Mouse (Mus musculus) kidney, embryonic 14.5 days (tissue): Measurements from ENCODE around the gene Babam2. TPM values are rescaled to one million over a fixed set of nuclear protein-coding genes. Genes with fewer than 3 reads are reported as not detected.
A peak's percentile ranks its signal among the peaks of the same experiment; 100 is the strongest.

ENCODE experiments used
- ATAC-seq: fragments of 200-750 bp; cut with Nextera tagmentation; 2 replicates; pipeline ENCODE4 v1.8.0; 2017; ENCODE audit warnings: moderate number of reproducible peaks, mild to moderate bottlenecking, moderate TSS enrichment, moderate library complexity; ENCODE audit not compliant: low FRiP score, low TSS enrichment
- H3K27ac ChIP-seq: fragments of 300-500 bp; sonication (generic); 2 replicates; pipeline ENCODE4 v1.5.1; 2014; ENCODE audit warnings: low read depth, mild to moderate bottlenecking, low read length, moderate library complexity, mixed read lengths
- H3K27me3 ChIP-seq: fragments of 300-500 bp; sonication (generic); 2 replicates; pipeline ENCODE4 v1.6.1; 2014; ENCODE audit warnings: mild to moderate bottlenecking, low read length; ENCODE audit not compliant: control insufficient read depth, insufficient read depth
- H3K36me3 ChIP-seq: fragments of 300-500 bp; sonication (generic); 2 replicates; pipeline ENCODE4 v1.6.1; 2014; ENCODE audit warnings: low read length, mixed read lengths; ENCODE audit not compliant: control insufficient read depth, insufficient read depth
- H3K4me1 ChIP-seq: fragments of 300-500 bp; sonication (generic); 2 replicates; pipeline ENCODE4 v1.6.1; 2014; ENCODE audit warnings: low read length, mixed read lengths; ENCODE audit not compliant: control insufficient read depth, insufficient read depth
- H3K4me2 ChIP-seq: fragments of 300-500 bp; sonication (generic); replicated peaks from 2 replicates; pipeline ENCODE4 v1.6.1; 2014; ENCODE audit warnings: low read depth, mild to moderate bottlenecking, low read length
- H3K4me3 ChIP-seq: fragments of 300-500 bp; sonication (generic); 2 replicates; pipeline ENCODE4 v1.5.1; 2014; ENCODE audit warnings: mild to moderate bottlenecking, low read length
- H3K9ac ChIP-seq: fragments of 300-500 bp; sonication (generic); 2 replicates; pipeline ENCODE4 v1.6.1; 2014; ENCODE audit warnings: low read depth, mild to moderate bottlenecking, low read length, moderate library complexity
- H3K9me3 ChIP-seq: fragments of 300-500 bp; sonication (generic); 2 replicates; pipeline ENCODE4 v1.6.1; 2016; ENCODE audit warnings: low read length; ENCODE audit not compliant: control insufficient read depth
- WGBS: fragments of 180-500 bp; shearing (Covaris S2); extraction: QIAGEN DNeasy Blood & Tissue Kit; methylation state at CpG from one replicate; pipeline ENCODE4 v1.1.7; 2014; 5-methylcytosine and 5-hydroxymethylcytosine counted together
- polyA plus RNA-seq: library from polyadenylated mRNA; unstranded; fragments of >200 nt; fragmentation: Nextera tagmentation; extraction: Ambion mirVana; gene quantifications from 2 replicates; pipeline ENCODE4 v1.2.1, GENCODE M21; 2014

Babam2 gene
- polyA plus RNA-seq, 1 experiment from 2014 or later: 60.6 TPM

DNA sequence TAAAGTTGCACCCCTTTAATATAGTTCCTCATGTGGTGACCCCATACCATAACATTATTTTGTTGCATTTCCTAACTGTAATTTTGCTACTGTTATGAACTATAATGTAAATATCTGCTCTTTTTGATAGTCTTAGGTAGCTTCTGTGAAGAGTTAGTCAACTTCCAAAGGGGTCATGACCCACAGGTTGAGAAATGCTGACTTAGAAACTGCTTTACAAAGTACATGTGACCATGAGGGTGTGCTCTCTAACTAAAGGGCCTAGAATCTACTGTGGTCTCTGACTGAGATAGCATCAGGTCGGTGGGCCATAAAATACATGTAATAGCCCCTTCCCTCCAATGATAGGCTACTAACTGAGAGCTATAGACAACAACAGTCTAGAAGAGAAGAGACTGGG is 19.5 kb upstream of the Babam2 start:
- H3K4me1 ChIP-seq: no peaks in the 10 kb centered on the region
- no peak overlapping the region for H3K9ac ChIP-seq
- H3K27me3 ChIP-seq: no peaks in the 10 kb centered on the region
- no peak overlapping the region for H3K4me3 ChIP-seq
- H3K4me2 ChIP-seq: no peak overlapping the region
- WGBS: 30% methylated on average over 1 of the region's 1 CpGs
- H3K36me3 ChIP-seq: no peaks in the 10 kb centered on the region
- no peaks in the 10 kb centered on the region for H3K9me3 ChIP-seq
- no peak overlapping the region for H3K27ac ChIP-seq
- ATAC-seq: no peak

DNA sequence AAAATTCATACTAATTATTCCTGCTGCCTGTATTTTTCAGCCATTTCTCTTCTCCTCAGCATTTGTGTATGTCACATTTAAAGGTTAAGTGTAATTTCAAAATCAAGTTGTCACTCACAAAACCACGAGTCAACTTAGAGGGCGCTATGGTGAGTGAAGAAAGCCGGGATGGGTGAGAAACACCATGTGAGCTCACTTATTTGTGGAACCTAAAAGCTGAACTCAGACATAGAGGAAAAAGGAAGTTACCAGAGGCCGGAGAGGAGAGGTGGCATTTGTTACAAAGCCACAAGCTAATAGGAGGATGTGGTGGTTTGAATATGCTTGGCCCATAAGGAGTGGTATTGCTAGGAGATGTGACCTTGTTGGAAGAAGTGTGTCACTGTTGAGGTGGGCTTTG is 17.3 kb upstream of the Babam2 start:
- Histone ChIP-seq H3K4me1 (no peaks in the 10 kb centered on the region), H3K27me3 (no peaks in the 10 kb centered on the region), H3K4me2 (no peak overlapping the region), H3K27ac (no peak overlapping the region), H3K9me3 (no peaks in the 10 kb centered on the region), H3K36me3 (no peaks in the 10 kb centered on the region), H3K9ac (no peak overlapping the region), H3K4me3 (no peak overlapping the region)
- ATAC-seq: no peak
- WGBS: 80% methylated on average over 4 of the region's 4 CpGs

- no peak overlapping the region for H3K4me3 ChIP-seq
- no peaks in the 10 kb centered on the region for H3K36me3 ChIP-seq
- ATAC-seq: no peak
- no peaks in the 10 kb centered on the region for H3K9me3 ChIP-seq
- no peak overlapping the region for H3K4me2 ChIP-seq
- no peaks in the 10 kb centered on the region for H3K4me1 ChIP-seq
- no peak overlapping the region for H3K27ac ChIP-seq
- H3K9ac ChIP-seq: no peak overlapping the region
- no peaks in the 10 kb centered on the region for H3K27me3 ChIP-seq
- WGBS: 97% methylated on average over 1 of the region's 1 CpGs
Observed at GRCm38 (mm10) chr5:31682305-31682704, 15.2 kb upstream of the Babam2 start.

DNA sequence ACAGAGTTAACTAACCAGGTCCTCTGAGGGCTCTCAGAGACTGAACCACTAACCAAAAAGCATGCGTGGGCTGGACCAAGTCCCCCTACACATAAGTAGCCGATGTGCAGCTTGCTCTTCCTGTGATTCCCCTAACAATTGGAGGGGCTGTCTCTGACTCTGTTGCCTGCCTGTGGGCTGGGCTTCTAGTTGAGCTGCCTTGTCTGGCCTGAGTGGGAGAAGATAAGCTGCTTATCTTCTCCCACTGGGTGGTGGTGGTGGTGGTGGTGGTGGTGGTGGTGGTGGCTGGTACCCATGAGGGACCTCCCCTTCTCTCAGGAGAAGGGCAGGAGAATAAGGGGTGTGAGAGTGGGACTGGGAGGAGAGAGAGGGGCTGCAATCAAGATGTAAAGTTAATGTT is 11.4 kb upstream of the Babam2 start:
- ATAC-seq: no peak
- H3K9ac ChIP-seq: no peak overlapping the region
- no peaks in the 10 kb centered on the region for H3K9me3 ChIP-seq
- no peak overlapping the region for H3K27ac ChIP-seq
- H3K4me2 ChIP-seq: no peak overlapping the region
- H3K4me1 ChIP-seq: no peaks in the 10 kb centered on the region
- no peak overlapping the region for H3K4me3 ChIP-seq
- H3K36me3 ChIP-seq: no peaks in the 10 kb centered on the region
- 59% methylated on average over 2 of the region's 2 CpGs for WGBS
- no peaks in the 10 kb centered on the region for H3K27me3 ChIP-seq

DNA sequence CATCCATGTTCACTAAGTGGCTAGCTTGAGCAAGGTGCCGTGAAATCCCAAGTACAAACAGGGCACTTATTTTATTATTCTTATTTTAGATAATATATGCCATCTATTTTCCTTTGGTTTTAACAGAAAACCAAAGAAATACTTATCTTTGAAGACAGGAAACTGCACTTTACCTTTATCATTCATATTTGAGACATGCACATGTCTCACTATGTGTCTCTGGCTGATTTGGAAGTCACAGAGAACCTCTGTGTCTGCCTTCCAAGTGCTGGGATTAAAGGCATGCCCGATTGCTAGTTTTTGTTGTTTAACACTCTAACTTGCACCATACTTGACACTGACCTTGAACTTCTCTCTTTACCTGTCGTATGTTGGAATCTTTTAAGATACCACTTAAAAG is 9.5 kb upstream of the Babam2 start:
- Histone ChIP-seq H3K27me3 (no peaks in the 10 kb centered on the region), H3K36me3 (no peaks in the 10 kb centered on the region), H3K9ac (no peak overlapping the region), H3K4me3 (no peak overlapping the region), H3K4me2 (no peak overlapping the region), H3K9me3 (no peaks in the 10 kb centered on the region), H3K4me1 (no peaks in the 10 kb centered on the region), H3K27ac (no peak overlapping the region)
- no peak for ATAC-seq
- 90% methylated on average over 3 of the region's 3 CpGs for WGBS

- ATAC-seq: no peak
- H3K27me3 ChIP-seq: no peaks in the 10 kb centered on the region
- H3K4me2 ChIP-seq: no peak overlapping the region
- H3K4me3 ChIP-seq: no peak overlapping the region
- no peak overlapping the region for H3K9ac ChIP-seq
- H3K9me3 ChIP-seq: no peaks in the 10 kb centered on the region
- H3K27ac ChIP-seq: no peak overlapping the region
- H3K4me1 ChIP-seq: no peaks in the 10 kb centered on the region
- no peaks in the 10 kb centered on the region for H3K36me3 ChIP-seq
Observed at GRCm38 (mm10) chr5:31693191-31693590, 4.3 kb upstream of the Babam2 start.

- peak; percentile 22 for ATAC-seq
- 6% methylated on average over 18 of the region's 18 CpGs for WGBS
- H3K36me3 ChIP-seq: no peaks in the 10 kb centered on the region; the same call in 1 of the 2 replicates
- peaks cover 5% of the 10 kb centered on the region; the same call in 1 of the 2 replicates for H3K4me1 ChIP-seq
- peak within 1 kb of the TSS; percentile 71 for H3K4me2 ChIP-seq
- no peaks in the 10 kb centered on the region for H3K27me3 ChIP-seq
- peak within 1 kb of the TSS; percentile 84 for H3K9ac ChIP-seq
- peak within 1 kb of the TSS; percentile 79 for H3K4me3 ChIP-seq
- H3K27ac ChIP-seq: peak within 1 kb of the TSS; percentile 92
- no peaks in the 10 kb centered on the region for H3K9me3 ChIP-seq
Observed at GRCm38 (mm10) chr5:31696971-31697643, 377 bp upstream of the Babam2 start, which contains the start of gene Rbks. Rbks (minus strand) TSS chr5:31697627.

DNA sequence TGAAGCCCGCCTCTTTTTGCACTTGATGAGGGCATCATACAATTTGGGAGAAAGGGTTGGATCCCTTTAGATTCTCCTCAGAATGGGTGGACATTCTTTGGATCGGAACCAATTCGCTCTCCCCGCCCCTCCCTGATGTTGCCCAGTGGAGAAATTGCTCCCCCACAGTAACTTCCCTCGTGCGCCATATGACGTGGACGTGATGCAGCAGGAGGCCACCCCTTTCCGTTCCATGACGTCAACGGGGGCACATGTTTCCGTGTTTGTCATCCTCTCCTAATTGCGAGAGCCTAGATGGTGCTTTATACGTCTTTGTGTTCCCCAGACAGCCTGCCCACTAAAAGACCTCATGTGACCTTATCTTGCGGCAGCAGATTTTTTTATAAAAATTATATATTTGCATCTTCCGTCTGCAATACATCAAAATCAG is 828 bp downstream of the Babam2 start:
- peak; percentile 53 for ATAC-seq
- Histone ChIP-seq H3K27me3 (no peaks in the 10 kb centered on the region), H3K4me2 (peak overlapping the region; percentile 71), H3K27ac (peak overlapping the region; percentile 92), H3K9ac (peak overlapping the region; percentile 84), H3K4me3 (peak overlapping the region; percentile 79), H3K9me3 (no peaks in the 10 kb centered on the region), H3K36me3 (peaks cover 8% of the 10 kb centered on the region; the same call in 1 of the 2 replicates), H3K4me1 (peaks cover 5% of the 10 kb centered on the region; the same call in 1 of the 2 replicates)
- WGBS: 5% methylated on average over 16 of the region's 16 CpGs

GRCm38 (mm10) chr5:31698931-31699330 is 1.4 kb downstream of the Babam2 start:
- no peak overlapping the region for H3K9ac ChIP-seq
- H3K4me3 ChIP-seq: no peak overlapping the region
- H3K36me3 ChIP-seq: peaks cover 10% of the 10 kb centered on the region; the same call in 1 of the 2 replicates
- no peaks in the 10 kb centered on the region for H3K9me3 ChIP-seq
- peak overlapping the region; percentile 15; the same call in 1 of the 2 replicates for H3K27ac ChIP-seq
- WGBS: 38% methylated on average over 4 of the region's 4 CpGs
- H3K4me2 ChIP-seq: peak overlapping the region; percentile 71
- H3K4me1 ChIP-seq: peaks cover 5% of the 10 kb centered on the region; the same call in 1 of the 2 replicates
- no peaks in the 10 kb centered on the region for H3K27me3 ChIP-seq
- ATAC-seq: no peak
